Mouse (Mus musculus) intestine, embryonic 16.5 days (tissue): Measurements from ENCODE around the gene Sirt4. TPM values are rescaled to one million over a fixed set of nuclear protein-coding genes. Genes with fewer than 3 reads are reported as not detected.
A peak's percentile ranks its signal among the peaks of the same experiment; 100 is the strongest.
"Not testable (repeated sequence)": the region's sequence is repeated elsewhere in the genome, so short reads cannot be mapped to it uniquely, and the experiment has no call there.

Source experiments
- ATAC-seq: fragments of 200-750 bp; cut with Nextera tagmentation; 2 replicates; pipeline ENCODE4 v1.8.0; 2017; ENCODE audit warnings: moderate TSS enrichment, moderate library complexity
- H3K27ac ChIP-seq: fragments of 300-500 bp; sonication (generic); 2 replicates; pipeline ENCODE4 v1.5.1; 2014; ENCODE audit warnings: mild to moderate bottlenecking, low read length
- H3K27me3 ChIP-seq: fragments of 300-500 bp; sonication (generic); replicated peaks from 2 replicates; pipeline ENCODE4 v1.6.1; 2014; ENCODE audit warnings: low read length, control low read depth, mixed read lengths; ENCODE audit not compliant: control insufficient read depth, insufficient read depth
- H3K36me3 ChIP-seq: fragments of 300-500 bp; sonication (generic); 2 replicates; pipeline ENCODE4 v1.6.1; 2014; ENCODE audit warnings: low read length, control low read depth; ENCODE audit not compliant: control insufficient read depth, insufficient read depth
- H3K4me1 ChIP-seq: fragments of 300-500 bp; sonication (generic); 2 replicates; pipeline ENCODE4 v1.6.1; 2014; ENCODE audit warnings: low read length, control low read depth, mixed read lengths; ENCODE audit not compliant: control insufficient read depth, insufficient read depth
- H3K4me2 ChIP-seq: fragments of 300-500 bp; sonication (generic); 2 replicates; pipeline ENCODE4 v1.6.1; 2014; ENCODE audit warnings: low read depth, low read length, control low read depth
- H3K4me3 ChIP-seq: fragments of 300-500 bp; sonication (generic); 2 replicates; pipeline ENCODE4 v1.5.1; 2014; ENCODE audit warnings: mild to moderate bottlenecking, low read length
- H3K9ac ChIP-seq: fragments of 300-500 bp; sonication (generic); 2 replicates; pipeline ENCODE4 v1.6.1; 2014; ENCODE audit warnings: low read depth, low read length
- H3K9me3 ChIP-seq: fragments of 300-500 bp; sonication (generic); 2 replicates; pipeline ENCODE4 v1.6.1; 2016; ENCODE audit warnings: low read length, control low read depth; ENCODE audit not compliant: control insufficient read depth
- WGBS: fragments of 180-500 bp; shearing (Covaris S2); extraction: QIAGEN DNeasy Blood & Tissue Kit; methylation state at CpG from one replicate; pipeline ENCODE4 v1.1.7; 2014; 5-methylcytosine and 5-hydroxymethylcytosine counted together
- polyA plus RNA-seq: library from polyadenylated mRNA; unstranded; fragments of >200 nt; fragmentation: Nextera tagmentation; extraction: Ambion mirVana; gene quantifications from 2 replicates; pipeline ENCODE4 v1.2.1, GENCODE M21; 2015

Gene Sirt4
- polyA plus RNA-seq, 1 experiment from 2014 or later, result 23.1 TPM

DNA sequence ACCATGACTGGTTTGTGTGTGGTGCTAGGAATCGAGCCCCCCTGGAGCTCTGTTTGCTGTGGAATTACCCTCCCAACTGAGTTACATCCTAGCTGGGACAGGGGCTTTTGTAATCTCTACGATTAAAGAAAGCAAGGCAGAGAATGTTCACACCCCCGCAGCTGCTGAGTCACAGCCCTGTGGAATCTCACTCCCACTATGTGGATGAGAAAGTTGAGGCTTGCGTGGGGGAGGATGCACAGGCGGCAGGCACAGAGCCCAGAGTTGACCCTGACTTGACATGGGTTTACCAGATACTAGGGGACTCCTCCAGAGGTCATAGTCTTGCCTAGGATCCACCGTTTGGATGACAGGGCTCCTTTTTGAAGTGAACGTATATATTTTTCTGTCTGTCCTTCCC lies 12.5 kb upstream of the Sirt4 start:
- Histone ChIP-seq H3K4me3 (no peak overlapping the region), H3K27ac (no peak overlapping the region), H3K36me3 (no peaks in the 10 kb centered on the region), H3K4me1 (peaks cover 9% of the 10 kb centered on the region; the same call in 1 of the 2 replicates), H3K9ac (no peak overlapping the region), H3K27me3 (no peaks in the 10 kb centered on the region), H3K9me3 (no peaks in the 10 kb centered on the region), H3K4me2 (no peak overlapping the region)
- no peak for ATAC-seq
- WGBS, result 71% methylated on average over 7 of the region's 7 CpGs

DNA sequence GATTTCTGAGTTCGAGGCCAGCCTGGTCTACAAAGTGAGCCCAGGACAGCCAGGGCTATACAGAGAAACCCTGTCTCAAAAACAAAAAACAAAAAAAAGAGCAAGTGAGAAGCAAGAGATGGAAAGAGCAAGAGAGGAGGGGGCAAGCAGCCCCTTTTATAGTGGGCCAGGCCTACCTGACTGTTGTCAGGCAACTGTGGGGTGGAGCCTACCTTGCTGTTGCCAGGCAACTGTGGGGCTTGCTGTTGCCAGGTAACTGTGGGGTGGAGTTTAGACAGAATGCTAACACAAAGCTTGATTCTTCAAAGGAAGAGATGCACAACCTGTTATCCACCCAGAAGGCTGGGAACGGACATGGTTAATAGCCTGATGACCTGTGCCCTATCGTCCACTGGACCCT lies 11.1 kb upstream of the Sirt4 start:
- H3K27me3 ChIP-seq, H3K36me3 ChIP-seq, H3K9me3 ChIP-seq, H3K27ac ChIP-seq, H3K4me2 ChIP-seq, H3K9ac ChIP-seq, H3K4me3 ChIP-seq, ATAC-seq: not testable (repeated sequence)
- 83% methylated on average over 3 of the region's 3 CpGs for WGBS
- H3K4me1 ChIP-seq, result peaks cover 21% of the 10 kb centered on the region

DNA sequence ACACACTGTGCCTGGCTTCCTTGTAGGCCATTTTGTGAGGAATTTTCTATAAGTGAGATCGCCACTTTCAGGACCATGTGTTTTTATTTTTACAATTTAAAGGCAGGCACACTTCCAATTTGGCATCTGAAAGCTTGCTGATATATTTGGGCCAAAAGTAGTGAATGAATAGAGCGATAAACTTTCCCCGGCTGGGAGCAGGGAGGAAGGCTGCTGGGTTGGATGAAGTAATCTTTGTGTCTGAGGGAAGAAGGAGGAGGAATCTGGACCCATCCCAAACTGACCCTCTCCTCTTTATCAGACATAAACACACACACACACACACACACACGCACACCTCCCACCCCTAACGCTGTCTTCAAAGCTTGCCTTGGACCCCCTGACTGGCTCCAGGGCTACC lies 8.9 kb upstream of the Sirt4 start:
- peak overlapping the region; percentile 42 for H3K27ac ChIP-seq
- no peak overlapping the region for H3K9ac ChIP-seq
- H3K4me1 ChIP-seq, result peaks cover 21% of the 10 kb centered on the region
- no peaks in the 10 kb centered on the region for H3K36me3 ChIP-seq
- H3K9me3 ChIP-seq, result no peaks in the 10 kb centered on the region
- no peak overlapping the region for H3K4me3 ChIP-seq
- ATAC-seq, result no peak
- no peak overlapping the region for H3K4me2 ChIP-seq
- no peaks in the 10 kb centered on the region for H3K27me3 ChIP-seq
- WGBS, result 33% methylated on average over 5 of the region's 5 CpGs

DNA sequence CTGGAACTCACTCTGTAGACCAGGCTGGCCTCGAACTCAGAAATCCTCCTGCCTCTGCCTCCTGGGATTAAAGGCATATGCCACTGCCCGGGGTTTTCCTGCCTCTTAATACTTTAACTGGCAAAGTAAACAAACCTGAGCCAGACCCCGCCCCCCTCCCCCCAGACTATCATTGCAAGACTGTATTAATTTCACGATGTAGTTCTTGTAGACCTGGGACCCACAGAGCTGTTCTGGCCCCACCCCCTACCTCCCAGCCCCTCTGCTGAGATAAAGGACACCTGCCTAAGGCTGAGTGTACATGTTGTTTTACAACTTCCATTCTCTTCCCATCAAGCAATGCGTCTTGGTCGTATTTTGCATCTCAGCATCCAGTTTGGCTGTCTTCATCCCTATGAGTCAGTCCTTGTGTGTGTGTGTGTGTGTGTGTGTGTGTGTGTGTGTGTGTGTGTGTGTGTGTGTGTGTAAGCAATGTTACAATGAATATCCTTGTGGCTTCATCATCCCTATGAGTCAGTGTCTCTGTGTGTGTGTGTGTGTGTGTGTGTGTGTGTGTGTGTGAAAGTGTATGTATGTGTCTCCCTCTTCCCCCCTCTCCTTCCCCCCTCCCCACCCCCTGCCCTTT lies 8.3 kb upstream of the Sirt4 start:
- WGBS, result 49% methylated on average over 6 of the region's 6 CpGs
- no peak overlapping the region for H3K4me2 ChIP-seq
- peak overlapping the region; percentile 42 for H3K27ac ChIP-seq

DNA sequence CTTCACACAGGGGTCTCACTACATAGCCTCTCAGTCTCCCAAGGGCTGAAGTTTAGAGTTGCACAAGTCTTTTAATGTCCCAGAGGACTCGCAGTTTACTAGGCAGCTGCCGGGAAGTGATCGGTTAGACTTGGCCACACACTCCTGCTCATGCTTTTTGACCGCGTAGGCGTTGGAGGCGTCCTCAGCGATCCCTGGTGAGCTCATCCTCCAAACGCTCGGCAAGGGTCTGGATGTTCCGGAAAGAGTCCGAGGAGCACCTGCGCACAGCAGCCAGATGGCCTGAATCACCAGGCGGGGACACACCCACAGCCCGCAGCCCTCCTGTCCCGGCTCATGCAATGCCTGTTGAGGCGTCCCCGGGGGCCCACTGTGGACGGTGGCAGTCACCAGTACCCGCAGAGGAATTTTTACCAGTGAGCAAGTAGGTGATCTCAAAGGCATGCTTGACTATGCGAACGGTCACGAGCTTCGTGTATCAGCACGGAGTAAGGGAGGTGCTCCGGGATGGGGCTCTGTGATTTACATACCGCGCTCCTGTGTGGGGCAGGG lies 7.3 kb upstream of the Sirt4 start:
- peak overlapping the region; percentile 31 for H3K4me3 ChIP-seq
- peaks cover 21% of the 10 kb centered on the region for H3K4me1 ChIP-seq
- peak overlapping the region; percentile 58 for H3K4me2 ChIP-seq
- H3K27me3 ChIP-seq, result no peaks in the 10 kb centered on the region
- WGBS, result 2% methylated on average over 28 of the region's 28 CpGs
- peak overlapping the region; percentile 52 for H3K9ac ChIP-seq
- no peaks in the 10 kb centered on the region for H3K9me3 ChIP-seq
- H3K36me3 ChIP-seq, result no peaks in the 10 kb centered on the region
- H3K27ac ChIP-seq, result peak overlapping the region; percentile 40; the same call in 1 of the 2 replicates
- peak; percentile 23 for ATAC-seq

More for the DNA sequence above, 8.3 kb upstream of the Sirt4 start:
- Histone ChIP-seq H3K27me3 (no peaks in the 10 kb centered on the region), H3K4me3 (no peak overlapping the region), H3K9ac (no peak overlapping the region), H3K9me3 (no peaks in the 10 kb centered on the region), H3K4me1 (peaks cover 21% of the 10 kb centered on the region), H3K36me3 (no peaks in the 10 kb centered on the region)
- ATAC-seq, result no peak

DNA sequence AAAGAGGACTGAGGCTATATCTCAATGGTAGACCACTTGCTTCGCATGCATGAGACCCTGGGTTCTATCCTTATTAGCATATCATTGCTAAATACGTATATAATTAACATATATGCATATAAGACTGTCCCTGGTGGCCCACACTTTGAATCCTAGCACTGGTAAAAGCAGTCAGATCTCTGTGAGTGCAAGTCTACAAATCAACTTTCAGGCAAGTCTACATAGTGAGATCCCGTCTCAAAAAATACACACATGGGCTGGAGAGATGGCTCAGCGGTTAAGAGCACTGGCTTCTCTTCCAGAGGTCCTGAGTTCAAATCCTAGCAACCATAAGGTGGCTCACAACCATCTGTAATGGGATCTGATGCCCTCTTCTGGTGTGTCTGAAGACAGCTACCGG lies 6.6 kb upstream of the Sirt4 start:
- H3K9me3 ChIP-seq, result no peaks in the 10 kb centered on the region
- no peak overlapping the region for H3K27ac ChIP-seq
- 0 out of 2 replicates have a peak overlapping the region, but pooled peaks have one; percentile 58 for H3K4me2 ChIP-seq
- no peak overlapping the region for H3K4me3 ChIP-seq
- H3K4me1 ChIP-seq, result peaks cover 21% of the 10 kb centered on the region
- H3K36me3 ChIP-seq, result no peaks in the 10 kb centered on the region
- ATAC-seq, result no peak
- 31% methylated on average over 5 of the region's 5 CpGs for WGBS
- no peak overlapping the region for H3K9ac ChIP-seq
- no peaks in the 10 kb centered on the region for H3K27me3 ChIP-seq

DNA sequence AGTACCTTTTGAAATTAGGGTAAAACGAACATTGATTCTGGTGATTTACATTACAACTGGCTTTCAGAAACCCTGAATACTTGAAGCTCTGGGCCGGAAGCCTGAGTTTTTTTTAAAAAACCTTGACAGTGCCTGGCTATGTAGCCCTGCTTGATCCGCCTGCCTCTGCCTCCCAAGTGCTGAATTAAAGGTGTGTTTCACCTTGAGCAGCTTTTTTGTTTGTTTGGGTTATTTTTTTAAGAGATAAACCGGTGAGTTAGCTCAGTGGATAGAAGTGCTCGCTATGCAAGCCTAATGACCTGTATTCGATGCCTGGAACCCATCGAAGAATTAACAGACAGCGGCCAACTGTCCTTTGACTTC lies 6.1 kb upstream of the Sirt4 start:
- Histone ChIP-seq H3K36me3 (no peaks in the 10 kb centered on the region), H3K9me3 (no peaks in the 10 kb centered on the region), H3K4me1 (peaks cover 21% of the 10 kb centered on the region), H3K9ac (no peak overlapping the region), H3K27me3 (no peaks in the 10 kb centered on the region), H3K4me3 (no peak overlapping the region), H3K4me2 (0 out of 2 replicates have a peak overlapping the region, but pooled peaks have one; percentile 58), H3K27ac (peak overlapping the region; percentile 46; the same call in 1 of the 2 replicates)
- WGBS, result 9% methylated on average over 8 of the region's 8 CpGs
- no peak for ATAC-seq

DNA sequence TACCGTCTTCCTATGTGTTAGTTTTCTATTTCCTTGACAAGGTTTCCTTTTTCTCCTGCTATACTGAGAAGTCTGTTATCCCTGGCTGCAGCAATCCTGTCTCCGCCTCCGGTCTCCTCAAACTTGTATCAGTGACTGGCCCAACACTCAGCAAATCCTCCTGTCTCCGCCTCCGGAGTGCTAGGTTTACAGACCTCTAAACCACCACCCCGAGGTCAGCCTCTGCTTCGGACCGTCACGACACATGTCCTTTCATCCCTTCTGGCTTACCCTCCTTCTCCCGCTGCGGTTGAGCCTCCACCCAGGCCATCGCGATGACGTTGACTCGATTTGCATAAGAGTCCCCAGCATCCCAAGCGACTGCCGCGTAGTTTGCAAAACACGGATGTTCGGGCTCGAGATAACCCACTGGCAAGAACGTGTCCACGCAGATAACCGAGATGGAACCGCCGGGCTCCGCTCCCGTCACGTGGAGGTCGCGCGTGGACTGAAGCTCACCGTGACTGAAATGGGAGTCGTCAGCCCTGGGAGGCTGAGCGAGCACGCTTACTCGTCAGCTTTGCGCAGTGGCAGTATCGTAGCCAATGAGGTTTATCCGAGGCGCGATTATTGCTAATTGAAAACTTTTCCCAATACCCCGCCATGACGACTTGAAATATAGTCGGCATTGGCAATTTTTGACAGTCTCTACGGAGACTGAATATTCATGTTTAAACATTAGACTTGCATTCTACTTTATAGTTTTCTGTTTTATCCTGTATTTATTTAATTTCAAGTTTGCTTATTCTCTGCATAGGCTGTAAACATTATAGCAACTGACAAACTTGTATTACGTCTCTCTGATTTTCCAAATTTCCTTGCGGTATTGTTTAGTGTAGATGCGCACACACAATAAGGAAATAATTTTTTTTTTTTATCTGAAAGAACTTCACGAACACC lies 5.4 kb upstream of the Sirt4 start:
- WGBS, result under 1% methylated on average over 50 of the region's 50 CpGs
- peak overlapping the region; percentile 100 for H3K27ac ChIP-seq
- H3K27me3 ChIP-seq, result no peaks in the 10 kb centered on the region
- H3K4me3 ChIP-seq, result peak overlapping the region; percentile 46
- peak overlapping the region; percentile 75 for H3K4me2 ChIP-seq
- H3K9ac ChIP-seq, result peak overlapping the region; percentile 82
- H3K36me3 ChIP-seq, result no peaks in the 10 kb centered on the region
- H3K9me3 ChIP-seq, result no peaks in the 10 kb centered on the region
- peaks cover 21% of the 10 kb centered on the region for H3K4me1 ChIP-seq
- ATAC-seq, result peak; percentile 85
